Mouse (Mus musculus) hindbrain, embryonic 10.5 days (tissue): ENCODE results near the gene Ift122. TPM values are rescaled to one million over a fixed set of nuclear protein-coding genes. Genes with fewer than 3 reads are reported as not detected.

ENCODE experiments used
- DNase-seq: peaks from one replicate; pipeline ENCODE4 v3.0.0-alpha.2; 2017; ENCODE audit warnings: low spot score
- H3K27ac ChIP-seq: fragments of 300-500 bp; sonication (generic); 2 replicates; pipeline ENCODE4 v1.5.1; 2016; ENCODE audit warnings: mild to moderate bottlenecking, moderate library complexity
- H3K27me3 ChIP-seq: fragments of 300-500 bp; sonication (generic); 2 replicates; pipeline ENCODE4 v1.6.1; 2016; ENCODE audit warnings: mild to moderate bottlenecking; ENCODE audit not compliant: poor library complexity, insufficient read depth, severe bottlenecking
- H3K36me3 ChIP-seq: fragments of 300-500 bp; sonication (generic); 2 replicates; pipeline ENCODE4 v1.6.1; 2016; ENCODE audit warnings: mild to moderate bottlenecking, moderate library complexity
- H3K4me1 ChIP-seq: fragments of 300-500 bp; sonication (generic); replicated peaks from 2 replicates; pipeline ENCODE4 v1.6.1; 2016; ENCODE audit warnings: mild to moderate bottlenecking
- H3K4me3 ChIP-seq: fragments of 300-500 bp; sonication (generic); 2 replicates; pipeline ENCODE4 v1.5.1; 2016; ENCODE audit warnings: mild to moderate bottlenecking, moderate library complexity
- H3K9me3 ChIP-seq: fragments of 300-500 bp; sonication (generic); 2 replicates; pipeline ENCODE4 v1.6.1; 2016; ENCODE audit warnings: mild to moderate bottlenecking, moderate library complexity
- WGBS: fragments of 180-500 bp; shearing (Covaris S2); methylation state at CpG from one replicate; pipeline ENCODE4 v1.1.7; 2016; 5-methylcytosine and 5-hydroxymethylcytosine counted together
- polyA plus RNA-seq: library from polyadenylated mRNA; unstranded; fragments of >200 nt; fragmentation: Nextera tagmentation; extraction: Ambion mirVana; gene quantifications from 2 replicates; pipeline ENCODE4 v1.2.1, GENCODE M21; 2016

Gene Ift122
- polyA plus RNA-seq, 1 experiment from 2014 or later, result 28.8 TPM

DNA sequence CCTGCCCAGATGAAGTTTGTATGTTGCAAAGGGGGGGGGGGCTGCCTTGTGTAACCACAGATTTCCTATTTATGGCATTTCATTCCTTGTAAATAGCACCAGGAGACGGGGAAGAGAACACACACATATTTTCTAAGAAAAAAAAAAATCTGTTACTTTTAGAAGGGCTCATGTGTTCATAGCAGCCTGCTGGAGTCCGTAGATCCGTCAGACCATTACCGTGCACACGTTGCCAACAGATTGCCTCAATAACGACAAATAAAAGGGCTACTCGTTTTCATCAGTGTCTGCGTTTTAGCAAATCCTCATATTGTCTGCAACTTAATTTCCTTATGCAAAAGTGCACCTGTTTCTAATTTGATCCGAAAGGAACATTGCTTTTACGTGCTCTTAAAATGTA, 73.1 kb downstream of the Ift122 start:
- H3K27ac ChIP-seq, result no peak overlapping the region
- no peaks in the 10 kb centered on the region for H3K9me3 ChIP-seq
- H3K27me3 ChIP-seq, result no peaks in the 10 kb centered on the region
- no peak overlapping the region for H3K4me3 ChIP-seq
- peaks cover 11% of the 10 kb centered on the region; the same call in 1 of the 2 replicates for H3K36me3 ChIP-seq
- H3K4me1 ChIP-seq, result peaks cover 51% of the 10 kb centered on the region
- 86% methylated on average over 10 of the region's 10 CpGs for WGBS
- no peak for DNase-seq

DNA sequence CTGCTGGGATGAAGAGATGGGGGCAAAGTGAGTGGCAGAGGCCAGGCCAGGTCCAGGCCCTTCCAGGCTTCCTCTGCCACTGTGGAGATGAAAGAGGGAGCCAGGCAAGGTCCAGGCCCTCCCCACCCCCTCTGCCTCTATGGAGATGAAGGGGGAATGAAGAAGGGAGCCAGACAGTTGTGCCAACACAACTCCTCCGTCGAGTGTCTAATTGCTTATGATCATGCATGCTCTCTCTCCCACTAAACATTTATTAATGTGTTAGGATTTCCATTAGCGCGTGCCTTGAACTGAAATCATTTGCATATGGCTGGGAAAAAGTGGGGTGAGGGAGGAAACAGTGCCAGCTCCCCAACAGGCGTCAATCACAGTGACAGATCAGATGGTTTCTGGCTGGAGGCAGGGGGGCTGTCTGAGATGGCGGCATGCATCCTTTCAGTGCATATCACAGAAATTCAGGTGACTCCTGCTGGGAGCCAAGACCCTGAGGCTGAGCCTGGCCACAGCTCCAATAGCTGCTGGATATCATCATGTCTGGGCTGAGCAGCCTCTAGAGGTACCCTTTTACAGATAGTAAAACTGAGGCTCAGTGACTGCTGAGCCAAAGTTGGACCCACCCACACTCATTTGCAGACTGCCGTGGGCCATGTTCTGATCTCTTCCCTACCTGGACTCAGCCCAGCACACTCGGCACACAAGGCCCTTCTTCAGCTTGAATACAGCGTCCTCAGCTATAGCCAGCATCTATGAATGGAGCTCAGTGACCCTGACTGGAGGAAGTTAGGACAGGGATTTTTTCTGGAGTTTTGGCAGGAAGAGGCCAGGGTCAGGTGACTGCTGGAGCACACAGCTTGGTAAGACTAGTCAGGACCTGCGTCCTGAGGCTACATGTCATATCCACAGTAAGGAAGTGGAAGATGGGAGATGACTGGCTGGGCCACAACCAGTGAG, 74.3 kb downstream of the Ift122 start:
- Histone ChIP-seq H3K9me3 (no peaks in the 10 kb centered on the region), H3K36me3 (peaks cover 11% of the 10 kb centered on the region; the same call in 1 of the 2 replicates), H3K27me3 (no peaks in the 10 kb centered on the region), H3K27ac (peak overlapping the region; percentile 35), H3K4me3 (no peak overlapping the region), H3K4me1 (peaks cover 51% of the 10 kb centered on the region)
- 84% methylated on average over 10 of the region's 10 CpGs for WGBS
- no peak for DNase-seq

DNA sequence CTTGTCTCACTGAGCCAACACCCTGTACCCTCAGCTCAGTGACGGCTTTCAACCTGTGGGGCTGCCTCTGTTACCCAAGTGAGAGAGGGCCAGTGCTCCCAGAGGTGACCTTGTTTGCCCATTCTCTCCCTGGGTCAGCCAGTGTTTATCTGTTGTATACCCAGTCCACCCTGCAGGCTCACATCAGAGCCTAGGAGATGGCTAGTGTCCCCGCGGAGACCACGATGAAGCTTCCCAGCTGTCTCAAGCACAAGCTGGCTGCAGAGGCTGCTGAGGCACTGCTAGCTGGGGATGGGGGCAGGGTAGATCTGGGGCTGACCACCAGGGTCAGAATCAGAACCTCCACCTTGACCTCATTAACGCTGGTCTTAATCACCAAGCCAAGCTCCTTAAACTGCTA, 76.7 kb downstream of the Ift122 start:
- H3K36me3 ChIP-seq, result no peaks in the 10 kb centered on the region
- no peaks in the 10 kb centered on the region for H3K27me3 ChIP-seq
- peaks cover 36% of the 10 kb centered on the region for H3K4me1 ChIP-seq
- 59% methylated on average over 5 of the region's 5 CpGs for WGBS
- H3K4me3 ChIP-seq, result no peak overlapping the region
- DNase-seq, result no peak
- peak overlapping the region; percentile 67 for H3K27ac ChIP-seq
- no peaks in the 10 kb centered on the region for H3K9me3 ChIP-seq

DNA sequence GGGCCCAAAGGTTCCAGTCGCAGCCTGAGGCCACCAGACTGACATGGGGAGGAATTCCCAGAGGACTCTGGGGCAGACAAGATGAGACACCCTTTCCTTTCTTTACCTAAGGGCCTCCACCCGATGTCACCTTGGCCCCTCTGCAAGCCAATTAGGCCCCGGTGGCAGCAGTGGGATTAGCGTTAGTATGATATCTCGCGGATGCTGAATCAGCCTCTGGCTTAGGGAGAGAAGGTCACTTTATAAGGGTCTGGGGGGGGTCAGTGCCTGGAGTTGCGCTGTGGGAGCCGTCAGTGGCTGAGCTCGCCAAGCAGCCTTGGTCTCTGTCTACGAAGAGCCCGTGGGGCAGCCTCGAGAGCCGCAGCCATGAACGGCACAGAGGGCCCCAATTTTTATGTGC, 78.4 kb downstream of the Ift122 start, which contains the start of gene Rho:
Rho (plus strand) TSS at position 110 of the 400 bp plus-strand sequence.
- Histone ChIP-seq H3K4me1 (peaks cover 32% of the 10 kb centered on the region), H3K36me3 (no peaks in the 10 kb centered on the region), H3K4me3 (no peak within 1 kb of the TSS), H3K27me3 (no peaks in the 10 kb centered on the region), H3K9me3 (no peaks in the 10 kb centered on the region), H3K27ac (no peak within 1 kb of the TSS; the same call in 1 of the 2 replicates)
- DNase-seq, result no peak
- WGBS, result 91% methylated on average over 14 of the region's 14 CpGs

DNA sequence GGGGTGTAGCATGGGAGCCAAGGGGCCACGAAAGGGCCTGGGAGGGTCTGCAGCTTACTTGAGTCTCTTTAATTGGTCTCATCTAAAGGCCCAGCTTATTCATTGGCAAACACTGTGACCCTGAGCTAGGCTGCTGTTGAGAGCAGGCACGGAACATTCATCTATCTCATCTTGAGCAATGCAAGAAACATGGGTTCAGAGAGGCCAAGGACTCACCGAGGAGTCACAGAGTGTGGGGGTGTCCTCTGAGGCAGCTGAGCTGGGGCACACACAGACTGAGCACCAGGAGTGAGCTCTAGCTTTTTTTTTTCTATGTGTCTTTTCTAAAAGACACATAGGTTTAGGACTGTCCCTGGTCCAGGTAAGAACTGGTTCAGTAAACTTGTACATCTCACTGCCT, 79.1 kb downstream of the Ift122 start:
- Histone ChIP-seq H3K27ac (no peak overlapping the region; the same call in 1 of the 2 replicates), H3K4me3 (no peak overlapping the region), H3K27me3 (no peaks in the 10 kb centered on the region), H3K36me3 (no peaks in the 10 kb centered on the region), H3K4me1 (peaks cover 25% of the 10 kb centered on the region), H3K9me3 (no peaks in the 10 kb centered on the region)
- DNase-seq, result no peak
- 94% methylated on average over 3 of the region's 3 CpGs for WGBS

DNA sequence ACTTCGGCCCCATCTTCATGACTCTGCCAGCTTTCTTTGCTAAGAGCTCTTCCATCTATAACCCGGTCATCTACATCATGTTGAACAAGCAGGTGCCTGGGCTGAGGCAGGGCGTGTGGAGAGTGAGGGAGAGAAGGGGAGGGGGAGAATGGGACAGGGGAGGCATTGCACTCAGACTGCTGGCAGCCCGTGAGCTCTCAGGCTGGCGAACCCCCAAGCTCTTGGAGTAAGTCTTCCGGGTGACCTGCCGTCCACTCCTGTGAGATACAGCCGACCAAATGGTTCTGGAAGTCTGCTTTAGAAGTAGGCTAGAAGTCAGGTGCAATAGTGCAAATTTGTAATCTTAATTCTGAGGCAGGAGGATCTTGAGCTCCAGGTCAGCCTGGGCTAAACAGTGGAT, 82.3 kb downstream of the Ift122 start:
- Histone ChIP-seq H3K4me3 (no peak overlapping the region), H3K36me3 (no peaks in the 10 kb centered on the region), H3K4me1 (peaks cover 11% of the 10 kb centered on the region), H3K9me3 (0 out of 2 replicates have a peak, but pooled peaks cover 5% of the 10 kb centered on the region), H3K27ac (no peak overlapping the region), H3K27me3 (no peaks in the 10 kb centered on the region)
- no peak for DNase-seq
- WGBS, result 90% methylated on average over 8 of the region's 8 CpGs

DNA sequence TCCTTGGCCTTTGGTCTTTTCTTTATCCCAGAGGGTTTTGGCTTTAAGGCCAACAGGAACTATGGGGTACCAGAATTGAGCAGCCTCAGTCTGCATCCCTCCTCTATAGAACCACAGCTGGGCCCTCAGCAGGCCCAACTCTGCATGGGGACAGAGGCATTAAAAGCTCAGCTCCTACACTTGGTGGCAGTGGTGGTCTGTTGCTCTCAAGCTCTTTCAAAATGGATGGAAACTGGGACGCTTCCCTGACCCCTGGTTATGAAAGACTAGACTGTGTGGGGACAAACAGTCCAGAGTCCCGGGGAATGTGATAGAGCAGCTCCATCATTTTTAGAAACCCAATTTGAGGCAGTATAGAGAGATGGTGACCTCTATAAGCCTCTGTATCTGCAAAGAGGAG, 84.7 kb downstream of the Ift122 start:
- no peak for DNase-seq
- Histone ChIP-seq H3K27me3 (no peaks in the 10 kb centered on the region), H3K4me1 (peaks cover 17% of the 10 kb centered on the region), H3K4me3 (no peak overlapping the region), H3K9me3 (0 out of 2 replicates have a peak, but pooled peaks cover 5% of the 10 kb centered on the region), H3K36me3 (no peaks in the 10 kb centered on the region), H3K27ac (no peak overlapping the region)
- WGBS, result 96% methylated on average over 2 of the region's 2 CpGs

DNA sequence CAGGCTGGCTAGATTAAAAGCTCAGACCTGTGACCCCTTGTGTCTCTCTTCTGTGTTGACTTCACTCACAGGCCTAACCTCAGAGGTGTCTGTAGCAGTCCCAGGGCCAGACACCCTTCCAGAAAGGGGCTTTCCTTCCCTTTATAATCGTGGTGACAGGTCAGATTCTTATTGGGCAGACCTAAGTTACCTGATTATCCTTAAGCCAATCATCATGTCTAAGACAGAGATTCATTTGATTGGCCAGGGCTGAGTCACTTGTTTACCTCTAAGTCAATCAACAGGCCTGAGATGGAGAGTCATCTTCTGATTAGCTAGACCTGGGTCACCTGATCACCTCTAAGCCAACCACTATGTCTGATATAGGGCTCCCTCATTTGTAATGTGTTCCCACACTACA, 85.5 kb downstream of the Ift122 start:
- Histone ChIP-seq H3K27ac (no peak overlapping the region), H3K4me3 (no peak overlapping the region), H3K9me3 (0 out of 2 replicates have a peak, but pooled peaks cover 5% of the 10 kb centered on the region), H3K4me1 (peaks cover 17% of the 10 kb centered on the region), H3K36me3 (no peaks in the 10 kb centered on the region), H3K27me3 (no peaks in the 10 kb centered on the region)
- no peak for DNase-seq
- 73% methylated on average over 1 of the region's 1 CpGs for WGBS

DNA sequence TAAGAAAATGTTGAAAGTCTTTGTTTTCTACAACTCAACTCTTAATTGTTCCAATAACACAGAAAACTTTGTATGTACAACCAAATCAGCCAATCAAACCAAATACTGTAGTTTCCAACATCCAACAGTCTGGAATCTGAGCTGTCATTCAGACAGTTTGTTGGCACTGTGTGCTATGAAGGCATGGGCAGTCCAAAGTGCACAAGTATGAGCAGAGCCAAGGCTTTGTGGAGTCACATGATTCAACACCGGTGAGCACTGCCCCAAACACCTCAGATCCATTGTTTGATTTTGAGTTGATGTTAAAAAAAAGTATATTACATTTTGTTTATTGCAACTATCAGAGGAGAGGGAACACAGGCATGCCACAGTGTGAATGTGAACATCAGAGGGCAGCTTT, 87.3 kb downstream of the Ift122 start:
- no peak for DNase-seq
- Histone ChIP-seq H3K27me3 (no peaks in the 10 kb centered on the region), H3K36me3 (no peaks in the 10 kb centered on the region), H3K27ac (no peak overlapping the region), H3K4me1 (peaks cover 17% of the 10 kb centered on the region), H3K4me3 (no peak overlapping the region), H3K9me3 (0 out of 2 replicates have a peak, but pooled peaks cover 5% of the 10 kb centered on the region)
- 88% methylated on average over 1 of the region's 1 CpGs for WGBS

DNA sequence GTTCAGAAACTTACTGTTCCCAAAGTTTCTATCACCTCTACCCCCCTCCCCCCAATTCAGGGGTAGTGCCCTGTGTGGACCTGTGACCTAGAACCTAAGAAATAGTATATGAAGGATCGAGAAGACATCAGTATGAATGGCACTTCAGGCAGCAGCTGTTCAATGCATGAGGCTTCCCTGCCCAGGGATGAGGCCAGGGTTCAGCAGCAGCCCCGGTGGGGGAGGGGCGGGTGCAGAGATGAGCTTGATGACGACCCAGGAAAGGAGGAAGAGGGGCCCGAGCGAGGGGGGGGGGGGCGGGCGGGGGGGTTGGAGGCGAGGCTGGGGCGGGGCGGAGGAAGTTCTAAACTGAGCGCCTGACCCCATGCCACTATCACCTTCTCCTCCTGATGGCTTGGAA, 87.9 kb downstream of the Ift122 start:
- Histone ChIP-seq H3K4me3 (0 out of 2 replicates have a peak overlapping the region, but pooled peaks have one; percentile 11), H3K9me3 (0 out of 2 replicates have a peak, but pooled peaks cover 5% of the 10 kb centered on the region), H3K4me1 (peaks cover 18% of the 10 kb centered on the region), H3K27ac (no peak overlapping the region), H3K36me3 (no peaks in the 10 kb centered on the region), H3K27me3 (no peaks in the 10 kb centered on the region)
- WGBS, result 12% methylated on average over 7 of the region's 12 CpGs
- DNase-seq, result peak; percentile 53

DNA sequence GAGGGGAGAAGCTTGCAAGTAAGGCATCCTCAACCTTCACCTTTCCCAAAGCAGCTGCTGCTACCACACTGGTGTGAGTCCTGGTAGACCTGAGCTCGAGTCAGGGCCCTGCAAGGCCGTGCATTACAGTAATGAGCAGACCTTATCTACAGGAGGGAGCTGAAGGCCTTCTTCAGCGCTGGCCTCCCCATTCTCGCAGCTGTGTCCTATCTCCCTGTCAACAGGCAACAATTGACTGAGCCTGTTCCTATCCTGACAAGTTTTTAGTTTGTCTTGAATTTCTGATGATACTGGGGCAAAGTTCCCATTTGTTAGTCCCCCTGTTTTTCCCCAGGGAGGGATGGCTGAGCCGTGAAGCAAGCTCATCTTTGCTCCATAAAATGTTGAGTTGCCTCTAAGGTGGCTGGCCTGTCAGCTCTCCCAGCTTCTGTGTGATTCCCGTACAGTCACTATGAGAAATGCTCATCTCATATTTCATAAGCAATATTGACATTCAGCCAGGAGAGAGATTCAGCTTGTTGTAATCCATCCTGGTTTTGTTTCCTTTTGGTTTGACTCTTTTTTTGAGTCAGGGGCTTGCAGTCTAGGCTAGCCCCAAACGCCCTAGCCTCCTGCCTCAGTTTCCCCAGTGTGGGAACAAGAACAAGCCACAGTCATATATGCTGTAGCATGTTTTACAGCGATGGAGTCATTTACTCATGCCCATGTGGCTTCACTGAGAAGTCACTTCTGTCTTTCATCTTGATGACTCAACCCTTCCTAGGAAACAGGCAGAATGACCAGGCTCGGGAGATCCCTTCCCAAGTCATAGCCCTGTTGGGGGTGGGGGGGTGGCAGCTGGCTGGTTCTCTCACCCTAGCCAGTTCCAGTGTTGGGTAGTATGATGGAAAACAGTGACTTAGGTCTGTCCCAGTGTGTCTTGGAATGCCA, 90.5 kb downstream of the Ift122 start:
- no peak overlapping the region for H3K27ac ChIP-seq
- whole genome bisulfite sequencing, result 78% methylated on average over 9 of the region's 9 CpGs
- H3K4me3 ChIP-seq, result no peak overlapping the region
- DNase-seq, result no peak
- no peaks in the 10 kb centered on the region for H3K9me3 ChIP-seq
- H3K27me3 ChIP-seq, result no peaks in the 10 kb centered on the region
- H3K4me1 ChIP-seq, result peaks cover 25% of the 10 kb centered on the region
- no peaks in the 10 kb centered on the region for H3K36me3 ChIP-seq

DNA sequence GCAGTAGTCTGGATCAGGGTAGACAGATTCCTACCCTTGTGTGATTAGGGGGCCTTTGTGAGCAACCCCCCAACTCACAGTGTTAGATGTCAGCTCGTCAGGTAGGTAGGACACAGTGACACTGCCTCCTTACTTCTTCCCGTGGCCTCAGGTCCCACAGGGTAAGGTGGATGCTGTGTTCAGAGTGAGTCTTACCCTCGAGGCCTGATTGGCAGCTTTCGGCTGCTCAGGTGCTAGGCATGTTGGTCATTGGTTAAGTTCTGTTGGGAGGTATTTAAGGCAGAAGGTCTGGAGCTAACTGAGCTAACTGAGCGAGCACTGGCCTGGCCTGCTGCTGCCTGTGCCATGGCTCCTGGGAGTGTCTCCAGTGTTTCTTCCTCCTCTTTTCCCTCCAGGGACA, 91.4 kb downstream of the Ift122 start, which contains the start of gene H1foo:
H1foo (plus strand) TSS at position 301 of the 400 bp plus-strand sequence.
- WGBS, result 84% methylated on average over 5 of the region's 5 CpGs
- Histone ChIP-seq H3K27me3 (no peaks in the 10 kb centered on the region), H3K4me3 (no peak within 1 kb of the TSS), H3K4me1 (peaks cover 25% of the 10 kb centered on the region), H3K36me3 (no peaks in the 10 kb centered on the region), H3K9me3 (no peaks in the 10 kb centered on the region), H3K27ac (no peak within 1 kb of the TSS)
- no peak for DNase-seq
